Mouse (Mus musculus) CH12F3 (cell line): Measurements from ENCODE around the gene Tmem245.

Experiments used
- in situ Hi-C: fragments of 300-500 bp; cut with MboI; formaldehyde crosslinking; loops from 2 replicates; pipeline ENCODE4 v1.14.3; 2020; ENCODE audit warnings: low sequenced_read_pairs

Tmem245 gene

GRCm38 (mm10) chr4:56946641-56947640 is at the start of gene Tmem245:
Tmem245 (minus strand) TSS chr4:56947437.
- in situ Hi-C loops: no loop called here

- in situ Hi-C loops: no loop called here
Measured at GRCm38 (mm10) chr4:56993331-56993730, 46.1 kb upstream of the Tmem245 start.

DNA sequence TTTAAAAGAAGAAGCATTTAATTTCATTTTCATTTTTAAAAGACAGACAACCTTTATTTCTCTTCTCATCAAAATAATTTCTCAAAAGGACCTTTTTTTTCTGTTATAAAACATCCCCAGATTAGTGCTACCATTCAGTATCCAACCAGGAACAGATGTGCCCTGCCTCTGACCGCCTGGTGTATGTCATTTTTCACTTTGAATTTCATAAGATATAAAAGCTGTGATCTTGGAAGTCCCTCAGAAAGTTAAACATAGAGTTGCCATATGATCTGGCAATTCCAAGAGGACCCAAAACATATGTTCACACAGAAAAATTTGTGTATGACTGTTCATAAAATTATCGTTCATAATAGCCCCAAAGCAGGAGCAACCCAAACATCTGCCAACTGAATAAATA is 44.7 kb upstream of the Tmem245 start:
- in situ Hi-C loops: no loop called here

DNA sequence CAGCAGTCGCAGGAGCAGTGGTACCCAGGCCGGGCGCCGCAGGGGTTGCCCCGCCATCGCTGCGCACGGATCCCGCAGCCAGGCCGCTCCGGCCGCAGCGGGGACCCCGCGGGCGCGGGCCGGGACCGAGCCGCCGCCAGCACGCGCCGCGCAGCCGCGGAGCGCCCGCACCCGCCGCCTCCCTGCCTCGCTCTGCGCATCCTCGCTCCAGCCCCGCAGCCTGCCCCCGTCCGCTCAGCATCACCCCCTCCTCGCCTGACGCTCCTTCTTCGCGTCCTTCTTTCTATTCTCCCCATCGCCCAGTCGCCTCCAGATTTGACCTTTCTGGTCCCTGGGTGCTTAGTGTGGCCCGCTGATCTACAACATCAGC is 43.0 kb upstream of the Tmem245 start, which contains the start of gene Frrs1l:
Gene Frrs1l (minus strand): TSS at position 177 of the 370 bp plus-strand sequence.
- in situ Hi-C loops: no loop called here

- in situ Hi-C loops: no loop called here
Measured at GRCm38 (mm10) chr4:56989431-56990214, 42.4 kb upstream of the Tmem245 start.

- in situ Hi-C loops: no loop called here
Measured at GRCm38 (mm10) chr4:56965586-56966179, 18.4 kb upstream of the Tmem245 start.

- in situ Hi-C loops: no loop called here
Measured at GRCm38 (mm10) chr4:56963687-56964086, 16.4 kb upstream of the Tmem245 start.

DNA sequence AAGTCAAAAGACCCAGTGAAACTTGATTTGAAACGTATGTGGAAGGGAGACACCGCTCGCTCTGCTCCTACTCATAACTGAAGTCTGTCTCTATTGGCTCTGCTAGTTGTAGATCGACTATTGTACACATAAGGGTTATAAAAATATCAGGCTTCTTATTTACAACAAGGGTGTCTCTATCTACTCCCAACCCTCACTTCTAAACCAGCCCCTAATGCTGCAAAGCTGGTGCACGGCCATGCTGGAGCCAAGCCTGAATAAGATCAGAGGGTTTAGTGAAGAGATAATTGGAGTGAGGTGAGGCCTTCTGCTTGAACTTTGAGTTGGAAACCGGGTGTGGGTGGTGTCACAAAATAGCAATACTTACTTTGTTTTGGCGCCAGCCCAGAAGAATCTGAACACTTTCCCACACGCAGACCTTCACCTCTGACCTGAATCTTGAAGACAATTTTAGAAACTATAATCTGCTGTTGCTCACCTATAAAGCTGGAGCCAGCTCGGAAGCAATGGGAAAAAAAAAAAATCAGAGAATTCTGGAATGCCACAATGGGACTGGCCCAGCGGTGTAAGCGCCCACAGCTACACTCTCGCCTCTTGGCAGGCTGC is 14.2 kb upstream of the Tmem245 start:
- in situ Hi-C loops: no loop called here

- in situ Hi-C loops: no loop called here
Measured at GRCm38 (mm10) chr4:56957518-56957917, 10.3 kb upstream of the Tmem245 start.

DNA sequence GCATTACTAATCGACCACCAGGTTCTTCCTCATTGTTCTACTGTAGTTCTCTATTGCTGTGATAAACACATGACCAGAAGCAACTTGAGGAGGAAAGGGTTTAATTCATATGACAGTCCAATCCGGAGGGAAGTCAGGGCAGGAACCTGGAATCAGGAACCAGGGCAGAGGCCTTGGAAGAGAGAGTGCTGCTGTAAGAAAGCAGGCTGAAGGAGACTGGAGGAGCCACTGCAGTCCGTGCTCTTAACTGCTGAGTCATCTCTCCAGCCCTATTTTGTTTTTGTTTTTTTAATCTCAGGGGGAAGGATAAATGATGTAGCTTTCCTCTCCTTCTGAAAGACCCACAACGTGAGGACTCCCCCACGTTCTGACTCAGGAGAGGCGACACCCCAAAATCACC is 6.0 kb upstream of the Tmem245 start:
- in situ Hi-C loops: no loop called here

GRCm38 (mm10) chr4:56951701-56952100 is 4.5 kb upstream of the Tmem245 start:
- in situ Hi-C loops: no loop called here

DNA sequence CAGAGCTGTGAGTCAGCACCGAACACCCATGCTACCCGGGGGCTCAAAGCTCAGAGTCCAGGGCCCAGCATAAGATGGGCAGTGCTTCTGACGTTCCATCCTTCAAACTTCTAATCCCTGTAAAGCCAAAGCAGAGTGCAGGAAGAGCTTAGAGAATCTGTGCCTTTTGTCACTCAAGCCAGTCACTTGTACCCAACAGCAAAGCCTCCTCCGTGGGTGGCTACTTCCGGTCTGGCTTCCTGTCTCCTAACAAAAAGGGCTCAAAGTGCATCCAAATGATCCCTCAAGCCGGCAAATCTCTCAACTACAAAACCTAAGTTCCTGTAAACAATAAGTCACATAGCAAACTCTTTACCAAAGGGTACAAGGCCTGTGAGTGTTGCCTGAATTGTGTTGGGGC is 2.3 kb upstream of the Tmem245 start:
- in situ Hi-C loops: no loop called here

DNA sequence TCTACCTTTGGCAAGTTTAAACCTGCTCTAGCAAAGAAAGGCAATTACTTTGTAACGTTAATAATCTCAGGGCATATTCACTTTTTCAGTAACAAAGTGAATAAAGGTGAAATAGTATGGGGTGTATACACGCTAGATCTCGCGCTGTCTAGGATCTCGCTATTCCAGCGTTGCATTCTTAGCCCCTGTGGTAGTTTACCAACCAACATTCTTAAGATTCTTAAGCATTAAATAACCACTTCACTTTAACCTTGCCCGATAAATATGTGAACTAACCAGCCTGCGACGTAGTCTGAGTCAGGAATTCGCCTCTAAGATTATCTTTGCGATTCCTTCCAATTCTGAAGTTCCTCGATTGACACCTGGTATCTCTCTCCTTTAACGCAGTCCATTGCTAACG is 1.1 kb downstream of the Tmem245 start:
- in situ Hi-C loops: no loop called here

DNA sequence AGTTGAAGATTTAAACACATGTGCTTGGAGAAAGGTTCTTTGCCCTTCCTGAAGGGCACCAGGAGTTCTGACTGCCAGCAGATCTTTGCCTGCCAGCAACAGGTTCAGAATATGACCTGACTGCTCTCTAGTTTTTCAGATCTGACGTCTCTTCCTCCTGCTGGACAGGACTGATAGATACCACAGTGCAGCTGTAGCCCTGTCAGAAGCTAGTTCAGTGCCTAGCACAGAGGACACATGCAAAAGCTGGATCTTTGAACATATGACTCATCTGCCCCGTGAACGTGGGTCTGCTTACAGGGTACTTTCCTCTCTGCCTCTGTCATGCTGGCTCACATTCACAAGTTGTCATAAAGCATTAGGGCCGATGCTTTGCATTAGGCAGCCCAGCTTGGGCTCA is 3.0 kb downstream of the Tmem245 start:
- in situ Hi-C loops: no loop called here

GRCm38 (mm10) chr4:56943258-56943657 is 4.0 kb downstream of the Tmem245 start:
- in situ Hi-C loops: no loop called here

GRCm38 (mm10) chr4:56942567-56942966 is 4.7 kb downstream of the Tmem245 start:
- in situ Hi-C loops: no loop called here

GRCm38 (mm10) chr4:56941481-56941880 is 5.8 kb downstream of the Tmem245 start:
- in situ Hi-C loops: no loop called here

GRCm38 (mm10) chr4:56937136-56937535 is 10.1 kb downstream of the Tmem245 start:
- in situ Hi-C loops: no loop called here

DNA sequence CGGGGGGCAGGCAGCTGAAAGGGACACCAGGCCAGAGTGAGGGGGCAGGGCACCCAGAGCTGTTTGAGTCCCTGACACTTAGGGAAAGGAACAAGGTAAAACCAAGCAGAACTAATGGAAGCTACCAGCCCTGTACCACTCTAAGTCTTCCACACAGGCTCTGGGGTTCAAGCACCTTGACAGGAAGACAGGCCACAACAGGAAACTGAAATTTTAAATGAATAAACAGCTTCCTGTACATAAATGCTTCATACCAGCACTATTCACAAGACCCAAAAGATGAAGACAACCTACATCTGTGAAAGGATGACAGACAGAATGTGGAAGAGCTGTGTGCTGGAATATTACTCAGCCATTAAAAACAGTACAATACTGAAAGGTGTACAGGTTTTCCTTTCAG is 11.9 kb downstream of the Tmem245 start:
- in situ Hi-C loops: no loop called here

DNA sequence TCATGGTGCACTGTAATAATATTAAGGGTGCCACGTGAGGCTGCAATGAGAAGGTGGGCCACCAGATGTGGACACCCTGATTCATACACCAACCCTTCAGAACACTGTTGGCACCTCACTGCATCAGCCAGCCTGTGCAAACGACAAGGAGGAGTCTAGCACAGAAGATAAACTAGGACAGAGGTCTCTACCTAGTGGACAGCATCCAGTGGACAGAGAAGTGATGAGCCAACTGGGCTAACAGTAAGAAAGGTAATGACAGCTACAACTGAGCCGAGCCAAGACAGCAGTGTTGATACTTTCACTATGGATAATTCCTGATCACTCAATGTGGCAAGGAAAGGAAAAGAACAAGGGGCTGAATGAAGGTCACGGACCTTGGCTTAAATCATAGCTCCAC is 14.1 kb downstream of the Tmem245 start:
- in situ Hi-C loops: no loop called here

GRCm38 (mm10) chr4:56932096-56932495 is 15.1 kb downstream of the Tmem245 start:
- in situ Hi-C loops: no loop called here
